Mouse (Mus musculus) layer of hippocampus, adult 18-20 months (tissue): ENCODE data around the gene Tmem158. TPM values are rescaled to one million over a fixed set of nuclear protein-coding genes. Genes with fewer than 3 reads are reported as not detected.

Experiments used
- total RNA-seq, 2 experiments: library from RNA; stranded (reverse); gene quantifications; 2 replicates each; pipeline ENCODE4 v1.2.3; 2021

Gene Tmem158
- total RNA-seq, 2 experiments from 2014 or later: 38.2 to 40.8 TPM

Other genes starting within 250 kb of the Tmem158 start
- gene Tmem42, start 239.4 kb downstream of the Tmem158 start, total RNA-seq: 10 to 100 TPM; 20.8 to 24.5 TPM
- gene Tgm4, start 226.0 kb downstream of the Tmem158 start, total RNA-seq: 1 to 10 TPM; 1.5 to 2.4 TPM
- gene Zdhhc3, start 147.6 kb downstream of the Tmem158 start, total RNA-seq: 10 to 100 TPM; 57.5 to 62.1 TPM
- 10 to 100 TPM; 41.1 to 41.9 TPM for gene Exosc7, start 147.5 kb downstream of the Tmem158 start, total RNA-seq
- gene Clec3b, start 109.8 kb downstream of the Tmem158 start, total RNA-seq: 1 to 10 TPM; 1.7 to 2.4 TPM
- not detected for gene Cdcp1, start 44.7 kb downstream of the Tmem158 start, total RNA-seq
- 10 to 100 TPM; 59.7 to 67.7 TPM for gene Lars2, start 106.2 kb upstream of the Tmem158 start, total RNA-seq
- gene Limd1, start 217.9 kb upstream of the Tmem158 start, total RNA-seq: 1 to 10 TPM; 6.9 to 7.8 TPM